Mouse (Mus musculus): Measurements from ENCODE around the gene Plagl2.

Plagl2 gene

DNA sequence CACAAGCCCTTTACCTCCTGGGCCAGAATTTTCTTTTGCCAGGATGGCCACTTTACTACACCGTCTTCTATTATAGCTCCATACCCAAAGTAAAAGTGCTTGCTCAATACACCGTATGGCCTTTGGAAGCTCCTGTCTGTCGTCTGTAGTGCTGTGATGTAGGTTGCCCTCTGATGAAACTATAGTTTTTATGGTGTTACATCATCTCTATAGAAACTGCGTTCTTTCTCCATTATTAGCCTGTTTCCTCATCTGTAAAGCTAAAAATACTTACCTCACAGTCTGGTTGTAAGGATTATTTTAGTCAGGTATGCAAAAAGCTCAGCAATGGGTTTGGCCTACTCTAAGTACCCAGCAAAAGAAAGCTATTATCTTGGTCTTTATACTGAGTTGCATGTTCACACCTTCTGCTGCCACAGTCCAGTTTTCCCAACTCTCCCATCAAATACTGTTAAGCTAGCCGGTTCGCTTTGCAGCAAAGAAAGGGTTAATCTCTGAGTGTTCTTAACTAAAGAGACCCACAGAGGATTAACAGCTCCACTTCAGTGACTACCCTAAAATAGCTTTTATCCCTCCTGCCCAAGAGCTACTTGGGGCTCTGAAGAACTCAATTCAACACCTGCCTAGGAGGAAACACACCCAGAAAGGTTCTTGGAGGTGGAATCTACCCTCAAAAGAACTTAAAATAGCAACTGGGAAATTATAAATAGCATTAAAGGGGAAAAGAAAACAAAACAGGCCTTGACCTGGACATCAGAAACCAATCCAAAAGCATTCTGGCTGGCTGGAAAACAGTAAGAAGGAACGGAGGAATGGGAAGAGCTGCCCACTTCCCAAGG lies 2.0 kb downstream of the Plagl2 start:
- no peak for DNase-seq (ENCODE audit: low spot score in 2 of 2)

DNA sequence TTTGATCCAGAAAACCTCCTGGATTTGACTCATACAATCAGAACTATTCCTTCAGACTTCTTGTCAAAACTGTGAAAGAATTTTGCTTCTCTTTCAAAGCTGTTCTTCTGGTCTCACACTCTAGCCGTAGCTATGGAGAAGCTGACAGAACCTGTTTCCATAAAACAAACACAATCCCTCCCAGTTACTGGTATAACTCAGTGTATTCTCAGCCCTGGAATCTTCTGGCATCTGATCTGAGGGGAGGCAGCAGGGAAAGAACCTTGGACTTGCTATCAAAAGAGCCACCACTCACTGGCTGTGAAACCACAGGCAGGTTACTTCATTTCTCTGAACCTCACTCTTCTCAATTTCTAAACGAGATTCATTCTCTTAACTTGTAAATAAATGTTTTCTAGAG lies 2.8 kb downstream of the Plagl2 start:
- DNase-seq (ENCODE audit: low spot score in 2 of 2) = no peak

DNA sequence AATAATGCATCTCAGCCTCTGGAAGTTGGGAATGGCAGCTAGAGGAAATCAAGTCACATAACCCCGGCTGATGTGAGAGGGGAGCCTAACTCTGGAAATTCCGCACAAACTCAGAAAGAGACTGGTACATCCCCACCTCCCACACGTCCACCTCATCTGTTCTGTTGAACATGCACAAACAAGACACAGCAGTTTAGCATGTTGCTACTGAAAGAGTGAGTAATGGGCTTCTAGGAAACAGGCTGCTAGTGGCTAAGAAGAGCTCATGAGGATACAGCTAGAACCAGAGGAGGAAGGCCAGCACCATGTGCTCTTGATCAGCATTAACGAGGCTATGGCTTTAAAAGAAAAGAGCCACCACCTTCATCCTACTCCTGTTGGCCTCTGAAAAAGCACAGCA lies 3.3 kb downstream of the Plagl2 start:
- no peak for DNase-seq (ENCODE audit: low spot score in 2 of 2)

DNA sequence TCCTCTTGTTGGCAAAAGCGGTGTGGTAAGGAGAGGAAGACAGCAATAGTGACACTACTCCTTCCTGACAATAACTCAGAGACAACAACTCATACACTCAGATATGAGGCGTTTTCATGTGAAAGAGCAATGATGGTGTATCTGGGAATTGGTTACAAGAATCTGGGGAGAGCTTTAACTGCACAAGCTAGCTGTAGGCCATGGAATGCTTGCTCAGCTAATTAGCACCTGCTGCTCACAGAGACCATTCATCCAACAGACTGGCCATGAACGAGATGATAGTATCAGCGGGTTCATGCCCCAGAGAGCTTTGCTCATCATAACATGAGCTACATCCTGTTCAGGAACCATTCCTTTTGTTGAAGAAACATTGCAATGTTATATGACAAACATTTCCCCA lies 4.0 kb downstream of the Plagl2 start:
- DNase-seq (ENCODE audit: low spot score in 2 of 2) = no peak

DNA sequence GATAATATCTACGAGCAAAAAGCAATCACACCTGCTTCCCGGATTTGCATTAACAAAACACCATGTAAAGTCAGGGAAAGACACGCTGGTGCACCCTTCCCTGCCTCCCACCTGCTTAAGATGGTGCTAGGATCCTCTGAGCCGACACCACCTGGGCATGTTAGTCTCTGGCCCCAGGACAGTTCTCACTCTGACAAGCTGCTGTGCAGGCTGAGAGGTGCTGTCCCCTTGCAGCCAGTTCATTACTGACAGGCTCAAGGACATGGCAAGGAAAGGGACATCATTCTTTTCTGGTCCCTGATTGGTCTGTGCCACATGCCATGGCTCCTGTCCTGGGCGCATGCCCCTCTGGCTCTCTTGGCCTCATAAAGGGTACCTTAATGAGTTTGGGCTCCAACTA lies 12.7 kb downstream of the Plagl2 start:
- no peak for DNase-seq (ENCODE audit: low spot score in 2 of 2)

DNA sequence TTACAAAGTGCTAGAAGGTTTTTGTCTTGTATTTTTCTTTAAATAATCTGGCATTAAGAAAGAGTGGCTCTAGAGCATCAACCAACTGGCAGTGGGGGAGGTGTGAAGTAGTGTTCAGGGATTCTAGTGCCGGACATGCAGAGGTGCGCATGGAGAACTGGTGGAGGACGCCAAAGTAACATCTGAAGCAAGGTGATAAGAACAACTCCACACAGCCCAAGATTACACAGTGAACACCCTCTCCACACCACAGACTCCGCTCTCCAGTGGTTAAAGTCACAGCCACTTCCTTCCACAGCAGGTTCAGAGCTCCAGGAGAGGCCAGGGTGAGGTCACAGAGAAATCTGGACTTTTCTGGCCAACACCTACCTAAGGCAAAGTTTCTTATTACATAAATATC lies 13.3 kb downstream of the Plagl2 start:
- DNase-seq (ENCODE audit: low spot score in 2 of 2) = no peak

DNA sequence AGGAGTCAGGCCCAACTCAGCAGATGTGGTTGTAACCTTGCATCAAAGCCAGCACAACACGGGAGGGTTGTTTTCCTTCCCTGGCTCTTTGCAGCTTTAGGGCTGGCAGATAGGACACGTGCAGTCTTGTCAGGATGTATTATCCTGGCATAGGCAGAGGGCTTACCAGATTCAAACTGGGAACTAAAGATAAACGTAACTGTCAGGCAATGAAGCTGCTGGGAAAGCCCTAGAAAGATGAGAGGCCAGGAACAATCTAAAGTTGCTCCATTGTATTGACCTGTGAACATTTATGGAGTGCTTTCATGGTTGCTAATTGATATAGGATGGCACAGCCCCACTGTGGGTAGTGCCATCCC lies 15.7 kb downstream of the Plagl2 start:
- no peak for DNase-seq (ENCODE audit: low spot score in 2 of 2)

DNA sequence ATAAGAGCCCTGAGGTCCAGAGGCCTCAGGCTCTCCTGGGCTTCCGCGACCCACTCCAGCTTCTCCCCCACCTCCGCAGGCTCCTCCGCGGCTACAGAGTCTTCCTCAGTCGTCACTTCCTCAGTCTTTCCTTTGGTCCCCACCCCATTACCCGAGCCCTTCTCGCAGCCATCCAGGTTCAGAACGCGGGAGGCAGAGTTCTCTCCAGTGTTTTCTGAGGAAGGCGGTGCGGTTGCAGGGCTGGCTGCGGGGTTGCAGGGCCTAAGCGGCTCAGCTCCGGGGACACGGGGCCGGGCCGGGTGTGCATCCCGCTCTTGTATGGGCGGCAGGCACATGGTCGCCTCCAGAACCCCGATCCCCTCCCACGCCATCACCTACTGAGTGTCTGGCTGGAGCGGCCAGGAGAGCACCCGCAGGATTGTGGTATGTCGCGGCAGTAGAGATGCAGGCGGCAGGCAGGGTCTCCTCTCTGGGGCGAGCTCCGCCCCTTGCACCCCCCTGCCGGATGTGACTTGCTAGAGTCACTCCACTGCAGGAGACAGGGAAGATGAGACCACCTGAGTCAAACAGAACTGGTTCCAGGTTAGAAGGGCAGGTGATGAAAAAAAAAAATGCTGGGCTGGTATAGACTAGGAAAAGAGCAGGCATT lies 16.2 kb downstream of the Plagl2 start, which contains the start of gene Tspyl3:
Gene Tspyl3 (minus strand): TSS at position 496 of the 649 bp plus-strand sequence.
- DNase-seq (ENCODE audit: low spot score in 2 of 2) = no peak

DNA sequence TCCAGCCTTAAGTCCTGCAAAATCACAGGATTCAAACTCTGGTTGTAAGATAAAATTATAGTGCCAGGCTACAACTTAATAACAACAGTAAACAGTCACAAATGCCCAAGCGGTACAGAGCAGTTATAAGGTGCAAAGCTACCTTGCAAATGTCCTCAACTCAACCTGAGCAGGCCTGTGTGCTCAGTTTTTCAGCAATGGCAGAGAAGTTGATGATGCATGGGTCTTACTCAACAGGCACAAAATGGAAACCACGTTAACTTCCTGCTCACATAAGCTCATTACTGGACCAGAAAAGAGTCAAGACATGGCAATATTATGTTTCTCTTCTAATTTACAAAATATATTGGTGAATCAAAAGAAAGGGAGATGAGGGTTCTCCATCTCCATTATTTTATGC lies 18.7 kb downstream of the Plagl2 start:
- DNase-seq (ENCODE audit: low spot score in 2 of 2) = no peak

DNA sequence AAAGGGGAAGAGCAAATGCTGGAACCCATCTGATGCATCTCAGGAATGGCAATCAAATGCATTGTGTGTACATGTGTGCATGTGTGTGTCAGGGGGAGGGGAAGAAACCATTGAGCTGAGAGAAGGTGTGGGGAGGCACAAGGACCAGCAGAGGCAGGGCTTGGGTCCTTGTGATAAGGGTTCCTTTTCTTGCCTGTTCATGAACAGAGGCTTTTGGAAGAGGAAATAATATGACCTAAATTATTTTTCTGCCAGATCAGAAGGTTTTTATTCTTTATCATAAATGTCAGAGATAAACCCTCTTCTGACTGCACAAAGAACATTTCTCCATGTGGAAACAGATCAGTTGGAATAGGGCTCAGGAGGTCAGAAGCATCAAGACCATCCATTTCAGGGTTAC lies 19.1 kb downstream of the Plagl2 start:
- no peak for DNase-seq (ENCODE audit: low spot score in 2 of 2)

DNA sequence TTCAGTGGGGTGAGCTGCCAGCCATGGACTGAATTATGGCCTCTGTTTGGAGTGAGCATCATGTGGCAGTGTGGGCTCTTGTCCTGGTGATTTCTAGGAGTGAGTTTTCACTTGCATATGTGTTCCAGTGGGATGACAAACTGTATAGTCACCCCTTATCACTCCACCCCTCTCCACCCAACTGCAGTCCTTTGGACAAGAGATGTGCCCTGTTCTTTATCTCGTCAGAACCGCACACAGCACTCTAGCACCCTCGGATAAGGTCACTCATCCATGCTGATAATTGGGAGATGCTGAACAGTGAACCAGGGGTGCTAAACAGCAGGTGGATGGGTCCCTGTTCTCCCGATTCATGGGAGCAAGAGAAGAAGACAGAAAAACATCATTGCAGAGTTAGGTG lies 19.6 kb downstream of the Plagl2 start:
- no peak for DNase-seq (ENCODE audit: low spot score in 2 of 2)

DNA sequence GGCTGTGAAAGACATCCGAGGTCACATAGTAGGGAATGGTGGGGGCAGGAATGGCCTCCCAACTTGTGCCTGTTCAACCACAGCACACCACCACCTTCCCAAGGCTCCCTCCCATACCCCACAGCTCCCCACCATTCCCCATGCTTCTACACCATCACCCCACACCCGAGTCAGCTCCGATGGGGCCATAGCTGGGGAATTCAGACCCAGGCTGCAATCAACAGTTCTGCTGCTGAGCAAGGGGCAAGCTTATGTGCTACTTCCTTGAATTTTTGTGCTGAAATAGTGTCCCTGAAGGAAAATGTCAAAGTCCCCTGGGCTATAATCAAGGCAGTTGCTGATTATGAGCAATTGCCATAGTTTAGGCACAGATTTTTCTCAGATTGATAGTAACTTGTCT lies 22.7 kb downstream of the Plagl2 start:
- no peak for DNase-seq (ENCODE audit: low spot score in 2 of 2)

DNA sequence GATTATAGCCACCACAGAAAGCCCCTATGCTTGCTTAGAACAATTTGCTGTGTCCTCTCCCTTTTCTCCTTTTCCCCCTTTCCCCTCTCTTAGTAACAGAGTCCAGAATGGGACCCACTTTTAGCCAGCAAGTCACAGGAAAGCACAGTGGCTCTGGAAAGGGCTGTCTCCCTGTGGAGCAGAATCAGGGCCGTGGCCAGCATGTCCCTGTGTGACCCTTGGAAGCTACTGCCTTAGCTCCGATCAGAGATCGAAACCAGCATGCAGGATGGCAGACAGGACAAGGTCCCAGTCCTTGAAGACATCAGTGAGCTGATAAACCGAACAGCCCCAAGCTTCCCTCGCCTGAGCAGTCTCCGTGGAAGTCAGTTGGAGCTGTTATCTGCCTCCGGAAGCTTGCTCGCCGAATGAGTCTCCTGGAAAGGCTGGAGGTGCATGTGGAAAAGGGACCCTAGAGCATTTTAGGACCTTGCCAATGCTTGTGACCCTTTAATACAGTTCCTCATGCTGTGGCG lies 23.3 kb downstream of the Plagl2 start:
- DNase-seq (ENCODE audit: low spot score in 2 of 2) = no peak

DNA sequence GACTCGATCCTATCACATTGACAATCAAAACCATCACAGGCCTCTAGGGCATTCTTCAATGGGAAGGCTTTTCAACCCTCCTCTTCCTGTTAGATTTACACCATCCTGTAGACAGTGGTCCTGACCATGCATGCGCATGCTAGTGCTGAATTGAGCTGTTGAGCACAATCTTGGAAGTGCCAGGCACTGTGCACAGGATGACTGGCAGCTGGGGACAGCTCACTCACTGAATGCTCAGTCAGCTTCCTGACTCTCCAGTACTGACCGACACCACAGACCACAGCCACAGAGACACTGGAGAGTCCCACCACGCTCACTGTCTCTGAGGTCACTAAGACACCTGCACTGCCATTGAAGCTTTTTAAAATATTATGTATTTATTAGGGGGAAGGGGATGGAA lies 25.8 kb downstream of the Plagl2 start:
- DNase-seq (ENCODE audit: low spot score in 2 of 2) = no peak

DNA sequence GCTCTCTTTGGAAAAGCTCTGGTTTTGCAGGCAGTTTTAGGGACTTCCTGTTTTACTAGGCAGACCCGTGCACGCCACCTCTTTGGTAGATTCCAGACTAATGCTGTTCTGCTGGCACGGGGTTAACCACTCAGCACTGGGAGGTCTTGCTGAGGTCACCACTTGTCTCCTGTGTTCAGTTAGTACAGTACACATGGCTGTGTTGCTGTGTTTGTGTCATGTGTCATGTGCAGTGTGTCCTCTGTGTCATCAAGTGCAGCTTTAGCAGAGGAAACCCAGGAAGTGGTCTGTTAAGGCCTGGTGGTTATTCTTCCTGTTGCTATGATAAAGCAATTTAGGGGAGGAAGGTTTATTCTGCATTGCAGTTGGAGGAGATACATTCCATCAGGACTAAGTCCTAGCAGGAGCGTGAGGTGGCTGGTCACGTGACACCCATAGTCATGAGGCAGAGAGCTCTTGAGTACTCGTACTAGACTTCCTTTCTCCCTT lies 26.4 kb downstream of the Plagl2 start:
- no peak for DNase-seq (ENCODE audit: low spot score in 2 of 2)

DNA sequence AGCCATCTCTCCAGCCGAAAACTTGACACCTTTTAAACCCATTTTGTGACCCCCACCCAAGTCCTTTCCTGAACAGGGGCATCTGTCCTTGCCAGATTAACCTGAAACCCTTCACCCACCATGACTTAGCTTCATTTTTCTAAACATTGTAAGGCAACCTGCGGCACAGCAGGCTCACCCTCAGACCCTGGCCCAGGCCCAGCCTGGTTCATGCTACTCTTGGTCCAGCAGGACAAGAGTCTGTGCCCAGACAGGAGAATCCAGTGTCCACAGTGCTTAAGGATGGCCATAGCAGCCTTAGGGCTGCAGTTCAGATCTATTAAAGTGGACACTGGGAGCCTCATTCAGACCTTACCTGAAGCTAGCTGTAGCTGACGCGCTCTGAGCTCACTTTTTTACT lies 27.9 kb downstream of the Plagl2 start:
- no peak for DNase-seq (ENCODE audit: low spot score in 2 of 2)

DNA sequence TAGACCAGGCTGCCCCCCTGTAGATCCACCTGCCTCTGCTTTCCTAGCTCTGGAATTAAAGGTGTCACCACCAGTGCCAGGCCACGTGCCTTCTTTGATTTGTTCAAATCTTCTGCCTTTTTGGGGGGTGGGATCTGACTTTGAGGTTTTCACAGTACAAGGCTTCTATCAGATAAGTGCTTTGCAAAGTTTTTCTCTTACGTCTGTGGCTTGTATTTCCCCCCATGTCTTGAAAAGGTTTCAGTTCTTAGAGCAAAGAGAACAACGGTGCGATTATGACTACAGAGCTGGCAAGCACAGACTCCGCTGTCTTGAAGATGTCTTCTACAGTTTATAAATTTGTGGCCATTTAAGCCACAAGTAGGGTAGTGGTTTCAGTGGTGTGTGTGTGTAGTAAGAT lies 29.8 kb downstream of the Plagl2 start:
- no peak for DNase-seq (ENCODE audit: low spot score in 2 of 2)

DNA sequence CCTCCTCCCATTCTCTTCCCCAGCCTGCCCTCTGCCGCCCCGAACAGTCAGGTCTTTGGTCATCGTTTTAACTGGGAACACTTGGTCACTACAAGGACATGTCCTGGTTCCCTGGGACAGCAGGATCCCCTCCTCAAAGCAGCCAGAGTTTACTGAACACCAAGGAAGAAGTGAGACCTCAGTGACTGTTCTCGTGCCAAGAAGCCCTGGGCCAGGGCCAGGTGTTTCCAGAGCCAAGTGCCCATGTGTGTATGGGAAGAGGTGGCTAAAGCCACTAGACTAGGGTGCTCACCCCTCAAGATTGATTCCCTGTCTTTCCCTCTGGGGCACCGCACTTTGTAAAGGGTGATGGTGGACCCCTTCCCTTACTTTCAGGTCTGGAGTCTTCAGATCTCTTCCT lies 31.9 kb downstream of the Plagl2 start:
- no peak for DNase-seq (ENCODE audit: low spot score in 2 of 2)

DNA sequence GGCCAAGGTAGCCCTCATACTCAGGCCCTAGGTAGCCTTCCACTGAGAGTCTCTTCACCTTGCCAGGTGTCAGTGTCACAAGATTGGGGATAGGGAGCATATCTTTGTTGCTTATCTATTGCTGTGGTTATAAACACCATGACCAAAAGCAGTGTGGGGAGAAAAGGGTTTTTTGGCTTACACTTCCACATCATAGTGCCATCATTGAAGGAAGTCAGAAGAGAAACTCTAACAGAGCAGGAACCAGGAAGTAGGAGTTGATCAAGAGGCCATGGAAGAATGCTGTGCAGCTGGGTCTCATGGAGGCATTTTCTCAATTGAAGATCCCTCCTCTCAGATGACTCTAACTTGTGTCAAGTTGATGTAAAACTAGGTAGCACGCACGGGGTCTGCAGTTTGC lies 33.1 kb downstream of the Plagl2 start:
- DNase-seq (ENCODE audit: low spot score in 2 of 2) = no peak

DNA sequence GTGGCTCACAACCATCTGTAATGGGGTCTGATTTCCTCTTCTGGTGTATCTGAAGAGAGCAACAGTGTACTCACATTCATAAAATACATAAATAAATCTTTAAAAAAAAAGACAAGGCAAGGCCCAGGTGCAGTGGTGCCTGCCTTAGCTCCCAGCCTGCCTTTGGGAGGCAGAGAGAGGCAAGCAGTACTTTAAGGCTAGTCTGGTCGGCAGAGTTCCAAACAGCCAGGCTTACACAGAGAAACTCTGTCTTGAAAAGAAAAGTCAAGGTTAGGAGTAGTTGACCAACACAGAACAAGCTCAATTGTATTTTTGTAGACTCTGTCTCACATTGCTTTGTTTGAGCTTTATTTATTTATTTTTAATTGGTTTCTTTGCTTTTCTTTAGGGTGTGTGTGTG lies 38.5 kb downstream of the Plagl2 start:
- no peak for DNase-seq (ENCODE audit: low spot score in 2 of 2)

DNA sequence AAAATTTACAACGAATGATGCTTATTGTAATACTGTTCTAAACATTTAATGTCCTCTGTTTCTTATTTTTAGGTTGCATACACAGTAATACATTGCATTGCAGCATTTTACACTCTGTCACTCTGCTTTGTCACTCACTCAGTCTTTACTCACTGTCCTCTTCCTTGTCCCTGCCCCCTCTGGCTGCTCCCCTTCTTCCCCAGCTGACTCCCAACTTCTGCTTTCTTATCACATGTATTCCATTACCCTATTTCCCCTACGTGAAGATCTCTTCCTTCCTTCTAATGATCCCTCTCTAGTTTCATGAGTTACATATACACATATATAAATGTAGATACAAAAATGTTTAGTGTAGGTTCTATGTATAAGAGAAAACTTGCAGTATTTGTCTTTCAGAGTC lies 42.1 kb downstream of the Plagl2 start:
- DNase-seq (ENCODE audit: low spot score in 2 of 2) = no peak

DNA sequence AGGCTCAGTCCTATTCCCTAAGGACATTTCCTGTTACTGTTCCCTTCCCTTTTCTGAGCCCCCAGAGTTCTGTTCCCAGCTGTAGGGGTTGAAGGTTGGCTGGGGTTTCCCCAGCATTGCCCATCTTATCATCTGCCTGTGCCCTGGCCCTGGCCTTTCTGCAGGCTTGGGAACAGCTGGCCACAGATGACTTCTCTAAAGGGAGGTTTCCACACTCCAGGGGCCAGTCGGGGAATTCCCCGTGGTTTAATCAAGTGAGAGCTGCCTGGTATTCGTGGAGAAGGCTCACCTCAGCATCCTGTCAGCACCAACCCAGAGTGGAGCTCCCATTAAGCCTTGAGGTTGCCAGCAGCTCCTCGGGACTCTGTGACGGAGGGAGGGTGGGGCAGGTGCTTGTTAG lies 42.7 kb downstream of the Plagl2 start:
- DNase-seq (ENCODE audit: low spot score in 2 of 2) = no peak

DNA sequence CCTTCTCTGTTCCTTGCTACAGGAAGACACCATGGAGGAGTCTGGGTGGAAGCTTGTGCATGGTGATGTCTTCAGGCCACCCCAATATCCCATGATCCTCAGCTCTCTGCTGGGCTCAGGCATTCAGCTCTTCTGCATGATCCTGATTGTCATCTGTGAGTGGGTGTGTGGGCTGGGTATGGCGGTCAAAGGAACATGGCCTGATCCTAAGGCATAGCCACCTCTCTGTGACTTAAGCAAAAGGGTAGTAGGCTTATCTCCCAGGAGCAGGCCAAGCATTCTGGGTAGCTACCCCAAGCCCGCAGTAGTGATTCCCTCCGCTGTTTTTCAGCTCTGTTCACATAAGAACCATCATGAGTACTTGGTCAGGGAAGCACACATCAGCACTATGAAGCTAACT lies 47.0 kb downstream of the Plagl2 start:
- DNase-seq (ENCODE audit: low spot score in 2 of 2) = no peak
